Mouse (Mus musculus) megakaryocyte, adult 5-6 weeks (primary cell): Measurements from ENCODE around the gene Rnft2. TPM values are rescaled to one million over a fixed set of nuclear protein-coding genes. Genes with fewer than 3 reads are reported as not detected.
A peak's percentile ranks its signal among the peaks of the same experiment; 100 is the strongest.

Source experiments
- ATAC-seq: 2 replicates; pipeline ENCODE4 v1.8.0; 2016; ENCODE audit warnings: mild to moderate bottlenecking, inconsistent platforms; ENCODE audit not compliant: poor library complexity, severe bottlenecking
- total RNA-seq, 2 experiments: library from RNA; stranded (forward) in 1 of 2; stranded (reverse) in 1 of 2; fragments of 153-499, 151-499 nt in 1 of 2; fragments of 221-1000, 200-1000 nt in 1 of 2; gene quantifications; 2 replicates each; pipeline versions ENCODE4 v1.2.3 to v1.2.4; 2015 to 2017

The Rnft2 gene
- total RNA-seq (2015) (0.11 and 0.50 TPM in 2 replicates), total RNA-seq (2017) (1.5 TPM in 1 of 2 replicates, not detected in the other)

- ATAC-seq, result peak; percentile 99
Observed at GRCm38 (mm10) chr5:118244606-118245443, at the start of gene Rnft2, which contains the start of gene 2410131K14Rik. Gene Rnft2, minus strand, starts transcription at chr5:118245116. Gene 2410131K14Rik, plus strand, starts transcription at chr5:118245227.

GRCm38 (mm10) chr5:118294086-118294864 is 49.4 kb upstream of the Rnft2 start:
- no peak for ATAC-seq

- ATAC-seq, result no peak
Observed at GRCm38 (mm10) chr5:118292476-118292875, 47.6 kb upstream of the Rnft2 start.

- ATAC-seq, result no peak
Observed at GRCm38 (mm10) chr5:118291453-118291852, 46.5 kb upstream of the Rnft2 start.

- ATAC-seq, result no peak
Observed at GRCm38 (mm10) chr5:118277741-118278495, 33.0 kb upstream of the Rnft2 start.

GRCm38 (mm10) chr5:118276711-118277110 is 31.8 kb upstream of the Rnft2 start:
- no peak for ATAC-seq

GRCm38 (mm10) chr5:118276281-118276680 is 31.4 kb upstream of the Rnft2 start:
- no peak for ATAC-seq

GRCm38 (mm10) chr5:118274546-118274945 is 29.6 kb upstream of the Rnft2 start:
- ATAC-seq, result no peak

- ATAC-seq, result no peak
Observed at GRCm38 (mm10) chr5:118273446-118273845, 28.5 kb upstream of the Rnft2 start.

- no peak for ATAC-seq
Observed at GRCm38 (mm10) chr5:118271449-118272110, 26.7 kb upstream of the Rnft2 start.

GRCm38 (mm10) chr5:118268987-118269386 is 24.1 kb upstream of the Rnft2 start:
- peak; percentile 86 for ATAC-seq

GRCm38 (mm10) chr5:118266309-118266708 is 21.4 kb upstream of the Rnft2 start:
- no peak for ATAC-seq

GRCm38 (mm10) chr5:118265366-118265765 is 20.4 kb upstream of the Rnft2 start:
- no peak for ATAC-seq

- ATAC-seq, result no peak
Observed at GRCm38 (mm10) chr5:118264279-118264678, 19.4 kb upstream of the Rnft2 start.

GRCm38 (mm10) chr5:118262418-118262817 is 17.5 kb upstream of the Rnft2 start:
- no peak for ATAC-seq

GRCm38 (mm10) chr5:118261181-118261580 is 16.3 kb upstream of the Rnft2 start:
- ATAC-seq, result no peak

GRCm38 (mm10) chr5:118260642-118261041 is 15.7 kb upstream of the Rnft2 start:
- no peak for ATAC-seq

- ATAC-seq, result peak; percentile 88
Observed at GRCm38 (mm10) chr5:118260055-118260454, 15.1 kb upstream of the Rnft2 start.

GRCm38 (mm10) chr5:118259636-118260035 is 14.7 kb upstream of the Rnft2 start:
- ATAC-seq, result peak; percentile 48

- ATAC-seq, result no peak
Observed at GRCm38 (mm10) chr5:118259152-118259551, 14.2 kb upstream of the Rnft2 start.
